Mouse (Mus musculus) hindbrain, embryonic 10.5 days (tissue): ENCODE measurements at regions not wholly inside any gene's neighbourhood (a gene's known extent, or its start where the extent isn't known, plus 50 kb on each side); places are given as distances from the start of the nearest gene placed in this dataset.

Source experiments
- DNase-seq: peaks from one replicate; pipeline ENCODE4 v3.0.0-alpha.2; 2017; ENCODE audit warnings: low spot score
- H3K27ac ChIP-seq: fragments of 300-500 bp; sonication (generic); 2 replicates; pipeline ENCODE4 v1.5.1; 2016; ENCODE audit warnings: mild to moderate bottlenecking, moderate library complexity
- H3K27me3 ChIP-seq: fragments of 300-500 bp; sonication (generic); 2 replicates; pipeline ENCODE4 v1.6.1; 2016; ENCODE audit warnings: mild to moderate bottlenecking; ENCODE audit not compliant: poor library complexity, insufficient read depth, severe bottlenecking
- H3K36me3 ChIP-seq: fragments of 300-500 bp; sonication (generic); 2 replicates; pipeline ENCODE4 v1.6.1; 2016; ENCODE audit warnings: mild to moderate bottlenecking, moderate library complexity
- H3K4me1 ChIP-seq: fragments of 300-500 bp; sonication (generic); replicated peaks from 2 replicates; pipeline ENCODE4 v1.6.1; 2016; ENCODE audit warnings: mild to moderate bottlenecking
- H3K4me3 ChIP-seq: fragments of 300-500 bp; sonication (generic); 2 replicates; pipeline ENCODE4 v1.5.1; 2016; ENCODE audit warnings: mild to moderate bottlenecking, moderate library complexity
- H3K9me3 ChIP-seq: fragments of 300-500 bp; sonication (generic); 2 replicates; pipeline ENCODE4 v1.6.1; 2016; ENCODE audit warnings: mild to moderate bottlenecking, moderate library complexity
- WGBS: fragments of 180-500 bp; shearing (Covaris S2); methylation state at CpG from one replicate; pipeline ENCODE4 v1.1.7; 2016; 5-methylcytosine and 5-hydroxymethylcytosine counted together

DNA sequence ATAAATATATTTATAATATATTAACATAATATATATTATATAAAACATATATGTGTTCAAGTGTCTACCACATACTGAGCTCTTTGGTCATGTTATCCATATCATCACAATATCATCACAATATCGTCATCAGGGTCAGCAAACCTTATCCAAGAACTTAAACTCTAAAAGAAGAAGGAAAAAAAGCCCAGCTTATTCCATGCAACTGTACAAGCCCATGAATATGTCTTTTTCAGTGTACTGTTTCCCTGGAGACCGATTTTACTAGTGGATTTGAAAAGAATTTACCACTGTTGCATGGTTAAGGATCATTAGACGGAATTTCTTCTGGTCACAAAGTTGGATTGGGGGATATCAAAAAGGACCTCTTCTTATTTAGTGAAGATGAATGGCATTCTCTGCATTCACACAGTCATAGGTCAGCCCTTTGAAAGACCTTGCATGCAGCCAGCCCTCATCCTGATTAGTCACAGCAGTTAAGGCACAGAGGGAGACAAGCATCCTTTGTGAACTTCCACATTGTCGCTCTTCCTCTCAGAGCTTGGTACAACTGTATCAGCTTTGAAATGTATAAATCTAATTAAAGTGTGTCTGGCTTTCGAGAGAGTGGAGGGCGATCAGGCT lies 116.3 kb upstream of the Ngf start:
- no peaks in the 10 kb centered on the region for H3K9me3 ChIP-seq
- DNase-seq, result peak; percentile 58
- H3K4me3 ChIP-seq, result no peak overlapping the region
- no peak overlapping the region for H3K27ac ChIP-seq
- H3K4me1 ChIP-seq, result peaks cover 15% of the 10 kb centered on the region
- peaks cover 87% of the 10 kb centered on the region for H3K27me3 ChIP-seq
- WGBS, result 32% methylated on average over 6 of the region's 6 CpGs
- H3K36me3 ChIP-seq, result no peaks in the 10 kb centered on the region

DNA sequence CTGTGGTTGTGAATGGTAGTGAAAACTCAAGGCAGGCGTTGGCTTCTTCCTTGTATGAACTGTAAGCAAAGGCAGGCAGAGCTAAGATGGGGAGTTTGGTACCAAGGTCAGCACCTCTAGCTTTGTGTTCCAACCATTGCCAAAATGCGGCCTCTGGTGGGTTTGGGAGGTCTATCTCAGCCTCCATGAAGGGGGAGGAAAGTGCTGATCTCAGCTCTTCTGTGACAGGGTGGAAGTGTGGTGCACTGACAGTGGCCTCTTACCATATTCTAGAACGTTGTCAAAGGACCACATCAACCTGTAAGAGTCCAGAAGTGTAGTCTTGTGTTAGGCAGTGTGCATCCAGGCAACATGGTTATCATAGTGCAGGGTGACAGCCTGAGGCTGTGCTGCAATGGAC lies 123.6 kb upstream of the Ngf start:
- H3K9me3 ChIP-seq, result no peaks in the 10 kb centered on the region
- H3K27ac ChIP-seq, result no peak overlapping the region
- peaks cover 94% of the 10 kb centered on the region for H3K27me3 ChIP-seq
- no peak for DNase-seq
- H3K4me1 ChIP-seq, result no peaks in the 10 kb centered on the region
- H3K4me3 ChIP-seq, result no peak overlapping the region
- WGBS, result 75% methylated on average over 3 of the region's 3 CpGs
- no peaks in the 10 kb centered on the region for H3K36me3 ChIP-seq

DNA sequence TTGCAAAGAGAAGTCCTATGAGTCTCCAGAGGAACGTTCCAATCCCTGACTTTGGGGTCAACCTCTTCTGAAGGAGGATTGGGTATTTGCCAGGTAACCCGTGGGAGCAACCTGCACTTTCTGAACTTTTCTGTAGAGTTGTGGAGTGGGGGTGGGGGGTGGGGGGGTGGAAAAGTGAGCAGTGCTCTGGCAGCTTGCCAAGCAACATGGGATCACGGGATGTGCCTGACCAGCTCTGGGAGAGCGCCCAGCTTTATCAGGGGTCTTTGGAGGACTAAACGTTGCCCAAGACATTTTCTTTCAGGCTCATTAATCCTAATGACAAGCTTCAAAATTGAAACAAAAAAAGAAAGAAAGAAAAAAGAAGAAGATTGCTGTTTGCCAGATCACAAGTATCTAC lies 124.4 kb upstream of the Ngf start:
- Histone ChIP-seq H3K9me3 (no peaks in the 10 kb centered on the region), H3K36me3 (no peaks in the 10 kb centered on the region), H3K27me3 (peaks cover 93% of the 10 kb centered on the region), H3K4me1 (no peaks in the 10 kb centered on the region; the same call in 1 of the 2 replicates), H3K27ac (no peak overlapping the region), H3K4me3 (no peak overlapping the region)
- 84% methylated on average over 5 of the region's 5 CpGs for WGBS
- DNase-seq, result no peak

DNA sequence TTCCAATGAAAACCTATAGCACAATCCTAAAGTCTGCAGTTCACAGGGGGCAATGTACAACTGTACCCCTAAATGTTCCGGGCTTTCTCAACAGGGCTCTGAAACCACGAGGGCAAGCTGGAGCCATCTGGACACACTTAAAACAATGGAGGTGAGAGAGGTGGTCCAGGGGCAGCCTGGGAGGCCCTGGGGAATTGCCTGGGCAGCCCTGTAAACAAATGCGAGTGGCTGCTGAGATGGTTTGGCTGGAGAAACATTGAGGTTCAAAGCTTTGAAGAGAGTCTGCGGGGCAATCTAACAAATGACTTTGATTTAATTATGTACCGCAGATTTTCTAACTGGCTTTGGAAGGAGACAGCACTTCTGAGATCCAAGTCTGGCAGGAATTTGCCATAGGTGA lies 129.0 kb upstream of the Ngf start:
- 51% methylated on average over 5 of the region's 5 CpGs for WGBS
- Histone ChIP-seq H3K4me1 (no peaks in the 10 kb centered on the region; the same call in 1 of the 2 replicates), H3K27me3 (peaks cover 73% of the 10 kb centered on the region), H3K4me3 (no peak overlapping the region), H3K9me3 (no peaks in the 10 kb centered on the region), H3K36me3 (no peaks in the 10 kb centered on the region), H3K27ac (no peak overlapping the region)
- peak; percentile 14 for DNase-seq

DNA sequence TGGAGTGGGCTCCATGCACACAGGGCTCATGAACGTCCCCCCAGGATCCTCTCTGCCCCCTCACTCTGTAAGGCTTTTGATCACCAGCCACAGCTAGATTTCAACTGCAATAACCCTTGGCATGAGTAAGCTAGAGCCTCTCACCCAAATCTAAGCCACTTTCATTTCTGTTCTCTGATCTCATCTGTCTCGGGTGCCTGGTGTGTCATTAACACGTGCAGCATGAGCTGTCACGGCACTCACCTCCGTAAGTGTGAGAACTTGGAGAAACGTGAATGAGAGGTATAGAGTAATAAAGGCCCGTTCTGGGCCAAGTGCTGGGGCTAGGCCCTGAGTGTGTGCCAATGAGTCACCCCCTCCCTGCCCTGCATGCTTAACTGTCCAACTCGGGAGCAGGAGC lies 131.8 kb upstream of the Ngf start:
- H3K36me3 ChIP-seq, result no peaks in the 10 kb centered on the region
- no peaks in the 10 kb centered on the region; the same call in 1 of the 2 replicates for H3K4me1 ChIP-seq
- peaks cover 53% of the 10 kb centered on the region for H3K27me3 ChIP-seq
- H3K27ac ChIP-seq, result no peak overlapping the region
- no peaks in the 10 kb centered on the region for H3K9me3 ChIP-seq
- WGBS, result 80% methylated on average over 8 of the region's 8 CpGs
- DNase-seq, result no peak
- H3K4me3 ChIP-seq, result no peak overlapping the region

DNA sequence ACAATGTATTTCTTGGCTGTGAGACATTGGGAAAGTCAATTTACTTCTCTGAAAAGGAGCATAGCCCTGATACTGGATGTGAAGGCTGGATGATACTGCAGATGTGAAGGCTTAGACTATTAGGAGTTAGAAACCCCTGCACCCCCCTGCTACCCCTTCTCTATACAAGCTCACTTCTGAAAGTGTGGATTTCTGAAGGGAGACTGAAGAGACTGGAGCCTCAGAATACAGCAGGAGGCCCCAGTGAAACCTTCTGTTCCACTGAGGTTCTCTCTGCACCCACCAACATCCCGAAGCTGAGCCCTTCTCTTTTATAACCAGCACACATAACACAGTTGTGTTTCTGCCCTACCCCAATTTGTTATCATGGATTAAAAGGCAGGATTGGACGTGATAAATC lies 131.7 kb upstream of the Vangl1 start:
- H3K4me1 ChIP-seq, result no peaks in the 10 kb centered on the region; the same call in 1 of the 2 replicates
- no peak overlapping the region for H3K4me3 ChIP-seq
- DNase-seq, result no peak
- H3K9me3 ChIP-seq, result no peaks in the 10 kb centered on the region
- H3K27ac ChIP-seq, result no peak overlapping the region
- WGBS, result 76% methylated on average over 2 of the region's 2 CpGs
- H3K36me3 ChIP-seq, result no peaks in the 10 kb centered on the region
- peaks cover 36% of the 10 kb centered on the region for H3K27me3 ChIP-seq

DNA sequence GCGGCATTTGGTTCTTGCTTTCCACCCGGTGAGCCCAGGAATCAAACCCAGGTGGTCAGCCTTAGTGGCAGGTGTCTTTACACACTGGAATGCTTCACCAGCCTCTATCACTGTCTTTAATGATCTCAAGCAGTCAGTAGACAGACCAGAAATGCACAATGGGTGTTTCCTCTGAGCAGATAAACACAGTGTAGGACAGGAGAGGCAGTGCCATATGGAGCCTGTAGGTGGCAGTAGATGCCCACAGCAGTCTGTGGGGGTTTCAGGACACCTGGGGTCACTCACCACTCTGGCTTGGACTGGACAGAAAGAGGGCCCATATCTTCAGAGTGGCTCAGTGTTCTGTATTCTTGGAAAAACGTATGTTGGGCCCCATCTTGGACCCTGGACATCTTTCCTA lies 130.7 kb upstream of the Vangl1 start:
- WGBS, result 74% methylated on average over 3 of the region's 3 CpGs
- H3K36me3 ChIP-seq, result no peaks in the 10 kb centered on the region
- H3K27ac ChIP-seq, result no peak overlapping the region
- H3K27me3 ChIP-seq, result peaks cover 27% of the 10 kb centered on the region
- no peaks in the 10 kb centered on the region for H3K4me1 ChIP-seq
- no peaks in the 10 kb centered on the region for H3K9me3 ChIP-seq
- no peak overlapping the region for H3K4me3 ChIP-seq
- peak; percentile 60 for DNase-seq

DNA sequence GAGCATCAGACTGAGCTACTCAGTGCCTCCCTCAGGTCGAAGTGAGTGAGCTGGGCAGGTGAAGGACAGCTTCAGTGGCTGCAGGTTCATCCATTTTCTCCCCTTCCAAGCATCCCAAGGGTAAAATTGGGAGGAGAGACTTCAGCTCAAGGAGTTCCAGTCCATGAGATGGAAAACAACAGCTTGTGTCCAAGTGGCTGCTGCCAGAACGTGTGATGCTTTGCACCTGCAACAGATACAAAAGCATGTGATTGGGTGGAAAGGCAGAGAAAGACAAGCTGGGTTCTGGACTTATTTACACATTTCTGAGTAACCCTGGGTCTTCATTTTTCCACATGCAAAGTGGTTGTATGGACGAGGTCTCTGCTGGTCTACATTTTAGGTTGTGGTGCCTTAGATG lies 127.7 kb upstream of the Vangl1 start:
- Histone ChIP-seq H3K27ac (no peak overlapping the region), H3K36me3 (no peaks in the 10 kb centered on the region), H3K4me3 (no peak overlapping the region), H3K27me3 (peaks cover 3% of the 10 kb centered on the region; the same call in 1 of the 2 replicates), H3K4me1 (no peaks in the 10 kb centered on the region), H3K9me3 (no peaks in the 10 kb centered on the region)
- no peak for DNase-seq
- WGBS, result 74% methylated on average over 3 of the region's 3 CpGs

DNA sequence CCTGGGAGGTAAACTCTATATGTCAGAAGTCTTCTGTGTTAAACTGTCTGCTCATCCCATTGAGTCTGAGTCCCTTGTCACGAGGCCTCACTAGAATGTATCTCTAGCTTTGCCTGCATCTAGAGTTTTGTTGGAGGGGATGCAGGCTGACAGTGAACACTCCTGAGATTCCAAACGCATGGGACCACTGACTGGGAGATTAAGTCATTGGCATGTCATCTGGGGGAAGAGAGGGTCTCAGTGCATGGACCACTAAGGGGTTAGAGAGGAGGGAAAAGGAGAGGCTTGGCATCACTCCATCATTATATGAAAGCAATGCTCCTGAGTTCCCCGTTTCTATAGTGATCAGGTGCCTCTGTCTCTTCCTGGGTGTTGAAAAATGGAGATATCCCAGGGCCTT lies 114.8 kb upstream of the Vangl1 start:
- H3K27me3 ChIP-seq, result no peaks in the 10 kb centered on the region
- no peaks in the 10 kb centered on the region for H3K9me3 ChIP-seq
- H3K36me3 ChIP-seq, result no peaks in the 10 kb centered on the region
- no peaks in the 10 kb centered on the region for H3K4me1 ChIP-seq
- H3K27ac ChIP-seq, result no peak overlapping the region
- WGBS, result 79% methylated on average over 3 of the region's 3 CpGs
- H3K4me3 ChIP-seq, result no peak overlapping the region
- no peak for DNase-seq

DNA sequence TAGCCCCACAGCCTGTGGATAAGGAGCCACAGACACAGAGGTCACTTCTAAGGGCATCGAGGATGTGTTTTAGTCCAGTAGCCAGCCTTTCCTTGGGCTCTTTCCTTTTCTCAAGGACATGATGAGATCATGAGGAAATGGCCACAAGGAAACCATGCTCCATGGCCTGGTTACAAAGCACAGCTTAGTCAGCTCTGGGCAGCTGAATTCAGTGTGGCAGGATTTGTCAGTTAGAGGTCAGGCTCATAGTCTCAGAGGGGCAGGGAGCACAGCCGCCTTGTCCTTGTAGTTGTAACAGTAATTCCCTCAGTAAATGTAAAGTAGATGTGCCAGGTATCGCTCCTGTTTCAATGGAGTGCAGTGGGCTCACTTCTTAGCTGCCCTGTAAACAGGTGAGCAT lies 111.7 kb upstream of the Vangl1 start:
- Histone ChIP-seq H3K27me3 (no peaks in the 10 kb centered on the region), H3K4me1 (no peaks in the 10 kb centered on the region), H3K9me3 (no peaks in the 10 kb centered on the region), H3K4me3 (no peak overlapping the region), H3K36me3 (no peaks in the 10 kb centered on the region), H3K27ac (no peak overlapping the region)
- DNase-seq, result no peak
- WGBS, result 84% methylated on average over 3 of the region's 3 CpGs

DNA sequence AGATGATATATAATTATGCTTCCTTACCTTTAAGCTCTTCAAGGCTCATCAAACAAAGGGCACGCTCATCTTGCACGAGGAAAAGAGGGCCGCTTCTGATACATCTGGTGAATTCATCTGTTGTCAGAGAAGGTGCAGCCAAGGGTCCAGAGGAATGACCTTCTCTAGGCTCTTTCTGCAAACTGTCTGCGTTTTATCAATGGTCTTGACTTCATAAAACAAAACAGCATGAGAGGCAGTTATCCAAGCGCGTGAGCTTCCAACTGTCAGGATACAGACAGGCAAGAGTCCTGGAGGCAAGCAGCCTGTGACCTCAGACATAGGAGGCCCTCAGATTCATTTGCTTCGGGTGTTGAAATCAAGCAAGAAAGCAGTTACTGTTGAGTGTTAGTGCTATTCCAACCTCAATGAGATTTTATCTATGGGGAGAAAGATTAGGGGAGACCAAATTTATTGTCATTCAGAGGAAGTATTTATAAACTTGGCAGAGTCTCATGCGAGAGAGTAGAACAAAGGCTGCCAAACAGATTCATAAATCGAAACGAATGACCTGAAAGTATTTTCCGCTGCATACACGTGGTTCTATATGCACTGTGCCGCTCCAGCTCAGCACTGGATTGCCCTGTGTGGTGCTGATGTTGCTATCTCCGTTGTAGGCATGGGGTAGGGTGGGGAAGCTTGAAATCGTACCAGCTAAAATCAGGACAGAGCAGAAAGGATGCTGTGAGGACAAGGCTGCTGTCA lies 107.2 kb upstream of the Vangl1 start:
- no peaks in the 10 kb centered on the region for H3K9me3 ChIP-seq
- peaks cover 9% of the 10 kb centered on the region; the same call in 1 of the 2 replicates for H3K4me1 ChIP-seq
- H3K36me3 ChIP-seq, result no peaks in the 10 kb centered on the region
- H3K27ac ChIP-seq, result no peak overlapping the region
- 79% methylated on average over 15 of the region's 15 CpGs for WGBS
- no peak overlapping the region for H3K4me3 ChIP-seq
- no peak for DNase-seq
- no peaks in the 10 kb centered on the region for H3K27me3 ChIP-seq

DNA sequence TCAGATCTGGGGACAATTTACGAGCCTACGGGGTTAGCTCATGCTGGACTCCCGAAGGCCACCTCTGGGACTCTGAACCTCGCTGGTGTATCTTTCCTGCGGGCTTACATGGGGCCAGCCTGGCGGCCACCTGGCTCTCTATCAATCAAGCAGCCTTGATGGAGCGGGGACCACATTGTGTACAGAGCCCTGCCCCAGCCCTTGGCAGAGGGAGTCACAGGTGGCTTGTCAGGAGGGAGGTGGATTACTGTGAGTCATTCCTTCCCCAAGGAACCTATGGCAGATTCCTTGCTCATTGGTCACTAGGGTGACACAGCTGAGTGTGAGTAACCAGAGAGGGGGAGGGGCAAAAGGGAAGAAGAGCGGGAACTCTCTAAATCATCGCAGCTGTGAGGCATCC lies 105.8 kb upstream of the Vangl1 start:
- Histone ChIP-seq H3K27me3 (no peaks in the 10 kb centered on the region), H3K4me1 (peaks cover 9% of the 10 kb centered on the region; the same call in 1 of the 2 replicates), H3K27ac (no peak overlapping the region), H3K36me3 (no peaks in the 10 kb centered on the region), H3K4me3 (no peak overlapping the region), H3K9me3 (no peaks in the 10 kb centered on the region)
- 76% methylated on average over 9 of the region's 9 CpGs for WGBS
- no peak for DNase-seq

DNA sequence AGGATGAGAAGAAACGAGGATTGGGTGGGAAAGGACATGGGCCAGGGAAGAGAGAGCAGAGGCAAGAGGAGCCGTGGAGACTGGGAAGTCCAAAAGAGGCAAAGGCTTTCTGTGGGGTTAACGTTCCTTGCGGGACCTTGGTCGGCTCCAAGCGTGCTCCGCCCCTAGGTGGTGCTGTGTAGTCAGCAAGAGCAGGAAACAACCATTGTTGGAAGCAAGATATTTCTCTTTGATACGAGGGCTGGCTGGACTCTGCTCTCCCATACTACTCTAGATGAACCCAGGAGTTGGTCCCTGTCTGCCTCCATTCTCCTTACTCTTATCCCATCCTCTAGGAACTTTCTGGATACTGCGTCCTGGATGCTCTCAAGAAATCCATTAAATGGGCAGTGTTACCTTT lies 105.3 kb upstream of the Vangl1 start:
- no peak overlapping the region for H3K27ac ChIP-seq
- 28% methylated on average over 9 of the region's 9 CpGs for WGBS

More for the DNA sequence above, 105.3 kb upstream of the Vangl1 start:
- Histone ChIP-seq H3K4me1 (peaks cover 9% of the 10 kb centered on the region; the same call in 1 of the 2 replicates), H3K9me3 (no peaks in the 10 kb centered on the region), H3K27me3 (no peaks in the 10 kb centered on the region), H3K36me3 (no peaks in the 10 kb centered on the region), H3K4me3 (no peak overlapping the region)
- peak; percentile 60 for DNase-seq
